Mouse (Mus musculus) ES-Bruce4 (cell line): ENCODE measurements around the gene Cib1. TPM values are rescaled to one million over a fixed set of nuclear protein-coding genes. Genes with fewer than 3 reads are reported as not detected.

Experiments
- H3K27ac ChIP-seq: 2 replicates; pipeline ENCODE4 v1.5.1; 2012; ENCODE audit warnings: low read length, inconsistent platforms; ENCODE audit not compliant: insufficient read depth
- H3K27me3 ChIP-seq: 2 replicates; pipeline ENCODE4 v1.6.1; 2012; ENCODE audit warnings: mild to moderate bottlenecking, low read length, inconsistent platforms; ENCODE audit not compliant: control insufficient read depth, poor library complexity, insufficient read depth, severe bottlenecking
- H3K36me3 ChIP-seq: 2 replicates; pipeline ENCODE4 v1.6.1; 2012; ENCODE audit warnings: inconsistent platforms, mild to moderate bottlenecking, low read length, moderate library complexity; ENCODE audit not compliant: control insufficient read depth, poor library complexity, insufficient read depth, severe bottlenecking
- H3K4me1 ChIP-seq: one replicate; pipeline ENCODE4 v1.8.1; 2011; ENCODE audit warnings: low read length; ENCODE audit not compliant: control insufficient read depth, insufficient read depth
- H3K4me3 ChIP-seq: 2 replicates; pipeline ENCODE4 v1.5.1; 2011; ENCODE audit warnings: low read depth, mild to moderate bottlenecking, low read length
- H3K9ac ChIP-seq: 2 replicates; pipeline ENCODE4 v1.6.1; 2012; ENCODE audit warnings: low read depth, mild to moderate bottlenecking, inconsistent platforms; ENCODE audit not compliant: poor library complexity, severe bottlenecking
- H3K9me3 ChIP-seq: replicated peaks from 2 replicates; pipeline ENCODE4 v1.6.1; 2012; ENCODE audit warnings: mild to moderate bottlenecking, low read length, inconsistent platforms; ENCODE audit not compliant: control insufficient read depth, poor library complexity, insufficient read depth, severe bottlenecking
- CTCF ChIP-seq: IDR thresholded peaks from one replicate; pipeline ENCODE4 v1.8.1; 2011; ENCODE audit warnings: low read depth, low read length
- EP300 ChIP-seq: IDR thresholded peaks from 2 replicates; pipeline ENCODE4 v1.6.1; 2011; ENCODE audit warnings: low read depth, low read length; ENCODE audit not compliant: insufficient read depth
- POLR2A ChIP-seq: IDR thresholded peaks from one replicate; pipeline ENCODE4 v1.8.1; 2011; ENCODE audit warnings: low read length; ENCODE audit not compliant: insufficient read depth
- polyA plus RNA-seq: library from polyadenylated mRNA; stranded (reverse); fragments of >200 nt; gene quantifications from 2 replicates; pipeline ENCODE4 v1.2.4, GENCODE M21; 2011; ENCODE audit warnings: low read depth; ENCODE audit not compliant: missing spikeins, insufficient read depth, insufficient read length

Cib1 gene
- polyA plus RNA-seq, 1 experiment = 38.4 TPM

DNA sequence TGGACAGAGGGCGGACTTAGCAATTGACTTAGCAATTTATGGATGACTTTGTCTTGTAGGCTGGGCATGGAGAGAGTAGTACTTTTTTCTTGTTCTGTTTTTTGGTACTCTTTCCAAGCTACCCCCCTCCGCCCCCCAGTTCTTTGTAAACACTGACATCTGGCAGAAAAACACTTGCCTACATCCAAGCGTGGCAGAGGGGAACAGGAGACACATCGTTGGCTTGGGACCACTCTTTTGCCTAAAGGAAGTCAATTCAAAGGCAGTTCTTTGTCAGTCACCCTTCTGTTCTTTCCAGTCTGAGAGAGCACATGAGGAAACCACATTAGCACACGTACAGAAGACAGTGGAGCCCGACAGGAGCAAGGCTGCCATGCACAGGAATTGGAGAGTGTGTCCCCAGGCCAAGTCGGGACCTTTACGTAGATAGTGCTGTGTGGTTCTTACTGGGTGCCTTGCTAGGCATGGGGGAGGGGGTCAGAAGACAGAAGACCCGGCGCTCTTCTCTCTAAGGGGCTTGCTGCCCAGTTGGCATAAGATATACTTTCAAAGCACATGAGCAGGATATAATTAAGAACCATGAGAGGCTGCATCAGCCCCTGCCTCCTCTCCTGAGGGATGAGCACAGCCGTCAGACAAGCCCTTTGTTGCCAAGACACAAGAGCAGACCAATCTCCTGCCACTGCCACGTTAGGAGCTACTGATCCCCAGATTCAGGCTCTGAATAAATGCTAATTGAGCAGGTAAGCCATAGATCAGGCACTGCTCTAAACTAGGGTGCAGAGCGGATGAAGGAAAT is 38.5 kb downstream of the Cib1 start:
- peak overlapping the region; percentile 58 for H3K27ac ChIP-seq
- no peaks in the 10 kb centered on the region for H3K36me3 ChIP-seq
- no peak overlapping the region; the same call in 1 of the 2 replicates for H3K9ac ChIP-seq
- H3K4me3 ChIP-seq = no peak overlapping the region
- no peak for TF ChIP-seq CTCF
- TF ChIP-seq EP300 = 0 out of 2 replicates have a peak, but pooled peaks have one; percentile 42
- no peak for TF ChIP-seq POLR2A
- H3K4me1 ChIP-seq = peaks cover 8% of the 10 kb centered on the region
- no peaks in the 10 kb centered on the region for H3K9me3 ChIP-seq
- H3K27me3 ChIP-seq = no peaks in the 10 kb centered on the region

DNA sequence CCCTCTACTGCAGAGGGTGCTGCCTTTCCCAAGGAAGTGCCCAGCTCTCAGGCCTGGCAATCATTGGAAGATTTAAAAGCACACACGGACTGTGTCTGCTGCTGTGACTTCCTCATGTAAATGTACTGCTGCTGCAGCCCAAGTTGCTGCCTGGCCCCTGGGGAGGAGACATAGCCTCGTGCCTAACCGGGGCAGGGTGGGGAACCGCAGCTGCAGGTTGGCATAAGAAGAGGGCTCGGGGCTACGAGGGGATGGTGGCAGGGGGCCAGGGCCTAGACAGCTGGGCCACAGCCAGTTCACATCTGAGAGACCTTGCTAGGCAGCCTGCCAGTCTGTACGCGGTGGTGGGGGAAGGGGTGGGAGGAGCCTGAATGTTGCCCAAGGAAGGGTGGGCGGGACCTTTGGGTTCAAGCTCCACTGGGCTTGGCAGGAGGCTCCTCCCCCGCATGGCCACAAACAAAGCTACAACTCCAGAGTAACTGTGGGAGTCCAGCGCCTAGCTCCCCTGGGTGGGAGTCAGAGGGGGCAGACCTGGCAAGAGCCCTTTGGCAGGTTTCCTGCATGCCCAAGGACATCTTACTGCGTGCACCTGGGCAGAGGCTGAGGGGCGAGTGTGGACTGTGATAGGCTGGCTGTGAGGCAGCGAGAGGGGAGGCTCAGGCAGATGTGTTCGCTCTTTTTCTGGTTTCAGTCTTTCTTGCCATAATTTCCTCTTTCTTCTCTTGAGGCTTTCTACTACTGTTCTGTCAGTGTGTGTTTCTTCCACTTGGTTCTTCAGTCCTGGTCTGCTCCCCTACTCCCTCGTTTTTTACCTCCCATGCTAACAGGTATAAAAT is 40.2 kb downstream of the Cib1 start:
- peak overlapping the region; percentile 65 for H3K4me3 ChIP-seq
- no peaks in the 10 kb centered on the region for H3K9me3 ChIP-seq
- no peaks in the 10 kb centered on the region for H3K36me3 ChIP-seq
- H3K4me1 ChIP-seq = peaks cover 8% of the 10 kb centered on the region
- peak overlapping the region; percentile 81 for H3K27ac ChIP-seq
- TF ChIP-seq EP300 (peak; percentile 46; the same call in 1 of the 2 replicates), CTCF (no peak)
- no peaks in the 10 kb centered on the region for H3K27me3 ChIP-seq
- H3K9ac ChIP-seq = peak overlapping the region; percentile 31; the same call in 1 of the 2 replicates

DNA sequence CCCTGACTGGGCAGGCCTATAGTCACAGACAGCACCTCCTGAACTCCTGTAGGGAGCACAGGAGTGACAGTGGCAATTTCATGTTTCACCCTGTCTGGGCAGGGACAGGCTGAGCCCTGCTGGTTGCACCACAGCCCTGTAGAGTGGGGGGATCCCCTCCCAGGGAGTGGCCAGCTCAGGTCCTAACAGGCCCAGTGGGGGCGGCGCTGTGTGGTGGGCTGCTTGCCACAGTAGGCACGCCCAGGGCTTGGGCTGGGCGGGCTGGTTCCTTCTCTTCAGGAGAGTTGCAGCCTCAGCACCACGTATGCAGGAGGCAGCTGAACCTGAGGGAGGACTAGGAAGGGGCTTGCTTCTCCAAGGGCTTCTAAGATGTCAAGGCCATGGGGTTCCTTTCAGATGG is 41.2 kb downstream of the Cib1 start:
- peak overlapping the region; percentile 14; the same call in 1 of the 2 replicates for H3K4me3 ChIP-seq
- H3K27me3 ChIP-seq = no peaks in the 10 kb centered on the region
- H3K27ac ChIP-seq = peak overlapping the region; percentile 100
- TF ChIP-seq EP300 (peak; percentile 27; the same call in 1 of the 2 replicates), CTCF (no peak), POLR2A (no peak)
- H3K36me3 ChIP-seq = no peaks in the 10 kb centered on the region
- peaks cover 8% of the 10 kb centered on the region for H3K4me1 ChIP-seq
- peak overlapping the region; percentile 10; the same call in 1 of the 2 replicates for H3K9ac ChIP-seq
- H3K9me3 ChIP-seq = no peaks in the 10 kb centered on the region

GRCm38 (mm10) chr7:80189147-80189933 is 43.3 kb downstream of the Cib1 start:
- peaks cover 8% of the 10 kb centered on the region for H3K4me1 ChIP-seq
- H3K9ac ChIP-seq = peak overlapping the region; percentile 34
- H3K27ac ChIP-seq = peak overlapping the region; percentile 100
- no peaks in the 10 kb centered on the region for H3K27me3 ChIP-seq
- TF ChIP-seq CTCF = no peak
- TF ChIP-seq EP300 = peak; percentile 89
- TF ChIP-seq POLR2A = no peak
- H3K36me3 ChIP-seq = no peaks in the 10 kb centered on the region
- H3K9me3 ChIP-seq = no peaks in the 10 kb centered on the region
- peak overlapping the region; percentile 47 for H3K4me3 ChIP-seq

GRCm38 (mm10) chr7:80188579-80189125 is 44.0 kb downstream of the Cib1 start:
- Histone ChIP-seq H3K27me3 (no peaks in the 10 kb centered on the region), H3K27ac (peak overlapping the region; percentile 100), H3K9me3 (no peaks in the 10 kb centered on the region), H3K4me1 (peaks cover 8% of the 10 kb centered on the region), H3K36me3 (no peaks in the 10 kb centered on the region), H3K4me3 (peak overlapping the region; percentile 47), H3K9ac (peak overlapping the region; percentile 83)
- TF ChIP-seq POLR2A (no peak), EP300 (peak; percentile 92), CTCF (no peak)
